Mouse (Mus musculus) forebrain, embryonic 16.5 days (tissue): ENCODE data around the gene Izumo3. TPM values are rescaled to one million over a fixed set of nuclear protein-coding genes. Genes with fewer than 3 reads are reported as not detected.
"Not testable (repeated sequence)": the region's sequence is repeated elsewhere in the genome, so short reads cannot be mapped to it uniquely, and the experiment has no call there.

ENCODE experiments used
- ATAC-seq: fragments of 200-750 bp; cut with Nextera tagmentation; 2 replicates; pipeline ENCODE4 v1.8.0; 2017; ENCODE audit warnings: mild to moderate bottlenecking, moderate library complexity
- H3K27ac ChIP-seq: fragments of 300-500 bp; sonication (generic); 2 replicates; pipeline ENCODE4 v1.5.1; 2014; ENCODE audit warnings: low read length, control low read depth
- H3K27me3 ChIP-seq: fragments of 300-500 bp; sonication (generic); replicated peaks from 2 replicates; pipeline ENCODE4 v1.6.1; 2014; ENCODE audit warnings: low read length; ENCODE audit not compliant: control insufficient read depth, insufficient read depth
- H3K36me3 ChIP-seq: fragments of 300-500 bp; sonication (generic); 2 replicates; pipeline ENCODE4 v1.6.1; 2014; ENCODE audit not compliant: control insufficient read depth, insufficient read depth
- H3K4me1 ChIP-seq: fragments of 300-500 bp; sonication (generic); replicated peaks from 2 replicates; pipeline ENCODE4 v1.6.1; 2014; ENCODE audit warnings: low read length; ENCODE audit not compliant: control insufficient read depth, insufficient read depth
- H3K4me2 ChIP-seq: fragments of 300-500 bp; sonication (generic); 2 replicates; pipeline ENCODE4 v1.6.1; 2014; ENCODE audit warnings: mild to moderate bottlenecking, low read length, control low read depth
- H3K4me3 ChIP-seq: fragments of 300-500 bp; sonication (generic); replicated peaks from 2 replicates; pipeline ENCODE4 v1.5.1; 2014; ENCODE audit warnings: mild to moderate bottlenecking, low read length, control low read depth
- H3K9ac ChIP-seq: fragments of 300-500 bp; sonication (generic); replicated peaks from 2 replicates; pipeline ENCODE4 v1.6.1; 2014; ENCODE audit warnings: low read depth, low read length, control low read depth
- H3K9me3 ChIP-seq: fragments of 300-500 bp; sonication (generic); 2 replicates; pipeline ENCODE4 v1.6.1; 2016; ENCODE audit warnings: low read length; ENCODE audit not compliant: control insufficient read depth
- WGBS: fragments of 180-500 bp; shearing (Covaris S2); extraction: QIAGEN DNeasy Blood & Tissue Kit; methylation state at CpG from one replicate; pipeline ENCODE4 v1.1.7; 2014; 5-methylcytosine and 5-hydroxymethylcytosine counted together
- polyA plus RNA-seq: library from polyadenylated mRNA; unstranded; fragments of >200 nt; fragmentation: Nextera tagmentation; extraction: Ambion mirVana; gene quantifications from 2 replicates; pipeline ENCODE4 v1.2.1, GENCODE M21; 2015

The Izumo3 gene
- not detected in 2 replicates for polyA plus RNA-seq

DNA sequence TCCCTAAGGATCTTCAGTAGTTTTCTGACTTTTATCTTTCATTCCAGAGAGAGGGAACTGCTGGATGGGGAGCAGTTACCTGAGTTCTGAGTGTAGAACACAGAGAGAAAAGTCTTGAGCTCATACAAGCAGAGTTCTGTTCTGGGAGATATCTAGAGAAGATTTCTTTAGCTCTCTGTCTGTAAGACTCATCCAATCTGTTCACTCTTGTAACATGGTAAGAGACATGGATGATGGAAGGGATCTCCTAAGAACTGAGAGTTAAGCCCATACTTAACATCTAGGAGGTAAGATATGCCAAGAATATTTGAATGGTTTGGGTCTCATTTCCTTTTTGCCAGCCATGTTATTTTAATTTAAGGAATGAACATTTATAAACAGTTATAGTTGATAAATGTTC is at the start of gene Izumo3:
Gene Izumo3 (minus strand): TSS at position 101 of the 400 bp plus-strand sequence.
- no peak within 1 kb of the TSS for H3K4me2 ChIP-seq
- H3K9me3 ChIP-seq: no peaks in the 10 kb centered on the region
- H3K4me1 ChIP-seq: no peaks in the 10 kb centered on the region
- no peak within 1 kb of the TSS for H3K27ac ChIP-seq
- H3K27me3 ChIP-seq: no peaks in the 10 kb centered on the region
- no peaks in the 10 kb centered on the region for H3K36me3 ChIP-seq
- no peak for ATAC-seq
- H3K9ac ChIP-seq: no peak within 1 kb of the TSS
- H3K4me3 ChIP-seq: no peak within 1 kb of the TSS

DNA sequence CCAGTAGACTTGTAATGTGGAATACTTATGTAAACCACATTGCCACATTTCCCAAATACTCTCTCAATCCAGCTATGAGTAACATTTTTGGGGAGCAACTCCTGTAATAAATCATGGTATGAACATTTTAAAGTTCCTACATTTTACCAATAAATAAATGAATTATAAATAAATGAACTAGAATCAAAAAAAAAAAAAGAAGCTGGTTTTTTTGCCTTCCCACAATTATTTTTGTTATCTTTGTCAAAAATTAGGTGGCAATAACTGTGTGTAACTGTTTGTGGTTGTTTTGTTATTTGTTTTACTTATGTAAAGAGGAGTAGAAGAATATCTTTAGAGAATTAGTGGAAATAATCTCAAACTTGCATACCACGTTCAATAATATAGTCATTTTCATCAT is 44.6 kb upstream of the Izumo3 start, which contains the start of gene Gm12666:
Gene Gm12666 (minus strand): TSS at position 101 of the 400 bp plus-strand sequence.
- not testable (repeated sequence) for H3K9ac ChIP-seq, H3K4me2 ChIP-seq, H3K27me3 ChIP-seq, ATAC-seq, H3K9me3 ChIP-seq, H3K36me3 ChIP-seq, H3K27ac ChIP-seq, H3K4me3 ChIP-seq, H3K4me1 ChIP-seq
- 89% methylated on average over 1 of the region's 1 CpGs for WGBS

DNA sequence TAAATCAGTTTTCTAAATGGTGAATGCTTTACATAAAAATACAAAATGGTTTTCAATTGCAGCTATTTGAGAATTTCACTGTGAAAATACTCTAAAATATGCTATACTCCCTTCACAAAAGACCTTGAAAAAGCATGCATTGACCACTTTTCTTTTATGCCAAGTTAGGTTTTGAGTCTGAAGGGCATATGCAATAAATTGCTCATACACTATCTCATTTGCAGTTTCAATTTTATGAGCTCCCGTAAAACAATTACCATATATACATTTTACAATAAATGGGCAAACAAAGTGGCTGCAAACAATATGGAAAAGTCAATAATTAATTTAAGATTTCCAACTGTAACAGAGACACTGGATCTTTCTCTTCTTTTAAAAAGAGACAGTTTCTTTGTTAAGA is 5.6 kb upstream of the Izumo3 start:
- H3K4me2 ChIP-seq: no peak overlapping the region
- no peak overlapping the region for H3K4me3 ChIP-seq
- H3K27ac ChIP-seq: no peak overlapping the region
- ATAC-seq: no peak
- H3K27me3 ChIP-seq: no peaks in the 10 kb centered on the region
- no peaks in the 10 kb centered on the region; the same call in 1 of the 2 replicates for H3K9me3 ChIP-seq
- no peak overlapping the region for H3K9ac ChIP-seq
- 91% methylated on average over 1 of the region's 1 CpGs for WGBS
- H3K36me3 ChIP-seq: no peaks in the 10 kb centered on the region
- no peaks in the 10 kb centered on the region for H3K4me1 ChIP-seq

- 15% methylated on average over 8 of the region's 8 CpGs for WGBS
- Histone ChIP-seq H3K27ac (no peak overlapping the region), H3K4me3 (no peak overlapping the region), H3K27me3 (no peaks in the 10 kb centered on the region), H3K9me3 (no peaks in the 10 kb centered on the region), H3K4me1 (no peaks in the 10 kb centered on the region), H3K9ac (no peak overlapping the region), H3K36me3 (no peaks in the 10 kb centered on the region), H3K4me2 (no peak overlapping the region)
- peak; percentile 92 for ATAC-seq
These were observed 35.5 kb downstream of the Izumo3 start for GRCm38 (mm10) chr4:92111390-92111988.

DNA sequence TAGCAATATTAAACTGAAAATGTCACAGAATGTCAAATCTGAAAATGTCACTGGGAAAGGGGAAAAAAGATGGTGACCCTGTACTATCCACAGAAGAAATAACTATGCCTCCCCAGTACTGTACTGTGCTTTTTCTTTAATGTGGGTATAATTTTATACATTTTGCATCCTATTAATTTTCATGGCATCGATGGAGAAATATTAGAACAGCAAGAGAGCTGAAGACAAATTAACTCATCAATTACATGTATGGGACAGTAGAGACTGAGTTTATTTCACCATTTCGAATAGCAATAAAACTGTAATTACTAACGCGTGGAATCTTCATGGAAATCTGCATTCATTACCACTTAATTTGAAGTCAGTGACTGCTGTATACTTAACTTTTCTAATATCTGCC is 49.6 kb downstream of the Izumo3 start:
- no peak overlapping the region for H3K9ac ChIP-seq
- H3K4me1 ChIP-seq: no peaks in the 10 kb centered on the region
- no peak overlapping the region for H3K4me2 ChIP-seq
- no peaks in the 10 kb centered on the region for H3K27me3 ChIP-seq
- 83% methylated on average over 4 of the region's 4 CpGs for WGBS
- H3K9me3 ChIP-seq: no peaks in the 10 kb centered on the region
- no peak for ATAC-seq
- H3K4me3 ChIP-seq: no peak overlapping the region
- no peak overlapping the region for H3K27ac ChIP-seq
- no peaks in the 10 kb centered on the region for H3K36me3 ChIP-seq

GRCm38 (mm10) chr4:92095951-92096350 is 51.1 kb downstream of the Izumo3 start:
- no peaks in the 10 kb centered on the region for H3K4me1 ChIP-seq
- no peak overlapping the region for H3K9ac ChIP-seq
- H3K9me3 ChIP-seq: no peaks in the 10 kb centered on the region
- 55% methylated on average over 1 of the region's 1 CpGs for WGBS
- H3K4me2 ChIP-seq: no peak overlapping the region
- H3K27me3 ChIP-seq: no peaks in the 10 kb centered on the region
- no peak overlapping the region for H3K27ac ChIP-seq
- H3K4me3 ChIP-seq: no peak overlapping the region
- ATAC-seq: no peak
- no peaks in the 10 kb centered on the region for H3K36me3 ChIP-seq

Other genes starting within 250 kb of the Izumo3 start
- not detected in 2 replicates for gene Gm12666, start 44.5 kb upstream of the Izumo3 start, polyA plus RNA-seq